Mouse (Mus musculus): ENCODE measurements around the gene Zfp385b.

GRCm38 (mm10) chr2:77742359-77742758, 77.1 kb downstream of the Zfp385b start:
- no peak for TF ChIP-seq EP300 (IDR thresholded peaks at IDR 0.05; ENCODE audit: insufficient read depth, low read depth, low read length)
- TF ChIP-seq CTCF (IDR thresholded peaks at IDR 0.05) = no peak
- no peak for TF ChIP-seq POLR2A (IDR thresholded peaks at IDR 0.05; ENCODE audit: insufficient read depth, low read depth, low read length)
